Mouse (Mus musculus) stomach, postnatal 0 days (tissue): ENCODE data around the gene Rln1.

ENCODE experiments used
- CTCF ChIP-seq: IDR thresholded peaks from 2 replicates; pipeline ENCODE4 v1.5.1; 2016; ENCODE audit warnings: antibody characterized with exemption, low read depth, mild to moderate bottlenecking, moderate library complexity
- EP300 ChIP-seq: optimal IDR thresholded peaks from 2 replicates; pipeline ENCODE3; 2016; ENCODE audit warnings: antibody characterized with exemption

DNA sequence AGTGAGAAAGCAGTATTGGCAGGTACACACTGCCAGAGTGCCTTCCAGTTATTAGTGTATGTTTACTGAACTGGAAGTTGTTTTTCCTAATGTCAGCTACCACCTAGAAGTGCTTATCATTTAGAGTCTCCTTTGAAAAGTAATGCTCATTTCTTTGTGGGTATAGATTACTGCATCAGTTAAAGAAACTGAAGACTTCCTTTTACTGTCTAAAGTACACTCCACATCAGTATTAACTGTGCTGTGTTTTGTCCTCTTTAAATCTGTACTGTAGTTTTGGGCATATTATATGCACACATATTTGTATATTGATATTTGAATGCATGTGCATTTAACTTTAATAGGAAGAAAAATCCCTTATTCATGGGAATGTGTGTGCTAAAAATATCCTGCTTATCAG is 38.3 kb downstream of the Rln1 start:
- TF ChIP-seq CTCF (no peak), EP300 (no peak)
